Comparison of ENCODE assay signal across 18 mouse cellular contexts in genomic region chrX:129777404-129777962, GRCm38 (mm10).
"Had no signal": no experiment of that assay in that cellular context is flagged by ENCODE, and none has a peak within 500 bp of the region (broad histone marks: within the 10 kb centered on the region; RNA-seq: fewer than 3 reads in every experiment).

No protein-coding gene starts in this region.

- H3K27ac ChIP-seq: lung, embryonic 15.5 days; macrophage; midbrain, embryonic 10.5 days; midbrain, embryonic 12.5 days; neural tube, embryonic 13.5 days; neural tube, embryonic 15.5 days had no signal

- H3K9me3 ChIP-seq: lung, embryonic 15.5 days; midbrain, embryonic 10.5 days; midbrain, embryonic 12.5 days; neural tube, embryonic 13.5 days; neural tube, embryonic 15.5 days had no signal

- H3K36me3 ChIP-seq: lung, embryonic 15.5 days; midbrain, embryonic 10.5 days; midbrain, embryonic 12.5 days; neural tube, embryonic 13.5 days; neural tube, embryonic 15.5 days had no signal

- H3K4me3 ChIP-seq: lung, embryonic 15.5 days; midbrain, embryonic 10.5 days; midbrain, embryonic 12.5 days; myocyte; neural tube, embryonic 13.5 days; neural tube, embryonic 15.5 days had no signal

- ATAC-seq: liver, postnatal 0 days; lung, postnatal 0 days; midbrain, embryonic 16.5 days had no signal

- H3K9ac ChIP-seq: liver, postnatal 0 days; lung, embryonic 15.5 days; midbrain, embryonic 12.5 days; neural tube, embryonic 13.5 days; neural tube, embryonic 15.5 days had no signal

- H3K27me3 ChIP-seq: lung, embryonic 15.5 days; midbrain, embryonic 12.5 days; neural tube, embryonic 13.5 days; neural tube, embryonic 15.5 days had no signal

- H3K4me1 ChIP-seq: lung, embryonic 15.5 days; midbrain, embryonic 10.5 days; midbrain, embryonic 12.5 days; neural tube, embryonic 13.5 days; neural tube, embryonic 15.5 days had no signal

- DNase-seq: liver, postnatal 0 days; lung, adult 2 months; lung, postnatal 14 days; lung, postnatal 36 days; midbrain, embryonic 14.5 days; right cerebral cortex, postnatal 14 days; thymus, adult 18-20 months; thymus, postnatal 14 days; thymus, postnatal 36 days had no signal

- H3K4me2 ChIP-seq: lung, embryonic 15.5 days; midbrain, embryonic 12.5 days; neural tube, embryonic 13.5 days; neural tube, embryonic 15.5 days had no signal
